Mouse (Mus musculus) myocyte (in vitro differentiated cells): ENCODE measurements around the gene Ogfrl1.

Experiments
- E2F4 ChIP-seq: IDR thresholded peaks from one replicate; pipeline ENCODE4 v1.6.1; 2011; ENCODE audit warnings: mild to moderate bottlenecking, control low read depth, moderate library complexity; ENCODE audit not compliant: insufficient read depth
- MAX ChIP-seq: IDR thresholded peaks from one replicate; pipeline ENCODE4 v1.6.1; 2011; ENCODE audit warnings: low read depth, mild to moderate bottlenecking, control low read depth
- MYOD1 ChIP-seq, 3 experiments: IDR thresholded peaks; one replicate each; pipeline ENCODE4 v1.6.1; 2011; ENCODE audit warnings: control low read depth in 2 of 3, low read depth in 2 of 3, mild to moderate bottlenecking in 2 of 3, moderate library complexity in 1 of 3; ENCODE audit not compliant: insufficient read length in 2 of 3, control insufficient read depth in 1 of 3
- MYOG ChIP-seq, 3 experiments: IDR thresholded peaks; one replicate each; pipeline ENCODE4 v1.6.1; 2011; ENCODE audit warnings: control low read depth in 2 of 3, low read depth in 2 of 3, mild to moderate bottlenecking in 2 of 3; ENCODE audit not compliant: insufficient read length in 2 of 3, control insufficient read depth in 1 of 3, insufficient read depth in 1 of 3
- POLR2A ChIP-seq: IDR thresholded peaks from one replicate; pipeline ENCODE4 v1.6.1; 2011; ENCODE audit warnings: low read depth, mild to moderate bottlenecking, control low read depth, moderate library complexity; ENCODE audit not compliant: insufficient read length
- POLR2AphosphoS2 ChIP-seq: IDR thresholded peaks from one replicate; pipeline ENCODE4 v1.6.1; 2011; ENCODE audit warnings: low read depth, control low read depth; ENCODE audit not compliant: insufficient read length
- REST ChIP-seq: IDR thresholded peaks from one replicate; pipeline ENCODE4 v1.6.1; 2011; ENCODE audit warnings: mild to moderate bottlenecking, control low read depth, moderate library complexity; ENCODE audit not compliant: insufficient read depth, insufficient read length
- SRF ChIP-seq: IDR thresholded peaks from one replicate; pipeline ENCODE4 v1.6.1; 2011; ENCODE audit warnings: low read depth; ENCODE audit not compliant: control insufficient read depth, insufficient read length
- TCF12 ChIP-seq: IDR thresholded peaks from one replicate; pipeline ENCODE4 v1.6.1; 2011; ENCODE audit warnings: mild to moderate bottlenecking, control low read depth; ENCODE audit not compliant: poor library complexity, insufficient read depth, severe bottlenecking
- TCF3 ChIP-seq: IDR thresholded peaks from one replicate; pipeline ENCODE4 v1.6.1; 2011; ENCODE audit warnings: low read depth, control low read depth; ENCODE audit not compliant: insufficient read length
- USF1 ChIP-seq: IDR thresholded peaks from one replicate; pipeline ENCODE4 v1.6.1; 2011; ENCODE audit warnings: low read depth, mild to moderate bottlenecking, control low read depth, moderate library complexity

- TF ChIP-seq USF1 (no peak), POLR2A (no peak), MYOD1 (IDR thresholded peaks at IDR 0.05; ENCODE audit: control insufficient read depth in 1 of 3, insufficient read length in 2 of 3, low read depth in 2 of 3) (no peak), SRF (no peak), E2F4 (no peak), TCF3 (no peak), TCF12 (no peak), POLR2AphosphoS2 (no peak), MYOG (IDR thresholded peaks at IDR 0.05; ENCODE audit: control insufficient read depth in 1 of 3, insufficient read depth in 1 of 3, insufficient read length in 2 of 3, low read depth in 2 of 3) (no peak), REST (no peak), MAX (no peak)
Observed at GRCm38 (mm10) chr1:23384326-23384725, 13.2 kb downstream of the Ogfrl1 start.
